20 mouse cellular contexts compared by ENCODE assay signal in genomic region chr5:150036286-150036685, GRCm38 (mm10). TPM values are rescaled to one million over a fixed set of nuclear protein-coding genes. Genes with fewer than 3 reads are reported as not detected.
"Had no signal": no experiment of that assay in that cellular context is flagged by ENCODE, and none has a peak within 500 bp of the region (broad histone marks: within the 10 kb centered on the region; RNA-seq: fewer than 3 reads in every experiment).

No protein-coding gene starts in this region.

- H3K4me2 ChIP-seq: limb, embryonic 12.5 days; liver, embryonic 13.5 days; lung, embryonic 15.5 days; midbrain, embryonic 11.5 days; midbrain, embryonic 15.5 days; neural tube, embryonic 12.5 days; stomach, embryonic 15.5 days had no signal

- H3K9ac ChIP-seq: limb, embryonic 12.5 days; liver, embryonic 13.5 days; liver, postnatal 0 days; lung, embryonic 15.5 days; midbrain, embryonic 15.5 days; neural tube, embryonic 12.5 days; stomach, embryonic 15.5 days had no signal

- DNase-seq: kidney, postnatal 14 days; layer of hippocampus, postnatal 36 days; liver; liver, embryonic 13.5 days; liver, postnatal 0 days; lung, postnatal 14 days; retina, postnatal 1 day; thymus, postnatal 4 days had no signal

- H3K27me3 ChIP-seq: limb, embryonic 12.5 days; liver, embryonic 13.5 days; lung, embryonic 15.5 days; megakaryocyte, embryonic 14.5 days; midbrain, embryonic 15.5 days; neural tube, embryonic 12.5 days; stomach, embryonic 15.5 days had no signal

- H3K36me3 ChIP-seq: limb, embryonic 12.5 days; liver, embryonic 13.5 days; lung, embryonic 15.5 days; midbrain, embryonic 15.5 days; neural tube, embryonic 12.5 days; stomach, embryonic 15.5 days had no signal

- H3K4me1 ChIP-seq: liver, embryonic 13.5 days; megakaryocyte, embryonic 14.5 days had no signal

- H3K9me3 ChIP-seq: limb, embryonic 12.5 days; liver, embryonic 13.5 days; lung, embryonic 15.5 days; megakaryocyte, embryonic 14.5 days; midbrain, embryonic 15.5 days; neural tube, embryonic 12.5 days; stomach, embryonic 15.5 days had no signal

- H3K4me3 ChIP-seq: limb, embryonic 12.5 days; liver, embryonic 13.5 days; lung, embryonic 15.5 days; megakaryocyte, embryonic 14.5 days; midbrain, embryonic 15.5 days; neural tube, embryonic 12.5 days; stomach, embryonic 15.5 days had no signal

- H3K27ac ChIP-seq: limb, embryonic 12.5 days; liver, embryonic 13.5 days; lung, embryonic 15.5 days; macrophage; midbrain, embryonic 15.5 days; neural tube, embryonic 12.5 days; stomach, embryonic 15.5 days had no signal

- ATAC-seq: liver, postnatal 0 days; midbrain, embryonic 15.5 days had no signal

RNA-seq across cellular contexts. Expression of gene Rxfp2, which starts 17.8 kb away (rescaled TPM):
- total RNA-seq: monocyte, adult 5-6 weeks; neutrophil, adult 5-6 weeks had no signal
- polyA plus RNA-seq: large intestine, adult 2 months; liver, postnatal 0 days; macrophage; spleen, adult 2 months had no signal
